Mouse (Mus musculus) testis, adult 2 months (tissue): ENCODE results near the gene Bcl10.

ENCODE experiments used
- CTCF ChIP-seq: fragments of 200-500 bp; IDR thresholded peaks from 2 replicates; pipeline ENCODE4 v1.5.1; 2012; ENCODE audit warnings: low read depth, mild to moderate bottlenecking, inconsistent platforms, low read length, moderate library complexity; ENCODE audit not compliant: control insufficient read depth, insufficient read depth, insufficient replicate concordance
- POLR2A ChIP-seq: fragments of 200-500 bp; IDR thresholded peaks from 2 replicates; pipeline ENCODE4 v1.6.1; 2012; ENCODE audit warnings: low read depth, mild to moderate bottlenecking, inconsistent platforms, low read length, moderate library complexity; ENCODE audit not compliant: control insufficient read depth

DNA sequence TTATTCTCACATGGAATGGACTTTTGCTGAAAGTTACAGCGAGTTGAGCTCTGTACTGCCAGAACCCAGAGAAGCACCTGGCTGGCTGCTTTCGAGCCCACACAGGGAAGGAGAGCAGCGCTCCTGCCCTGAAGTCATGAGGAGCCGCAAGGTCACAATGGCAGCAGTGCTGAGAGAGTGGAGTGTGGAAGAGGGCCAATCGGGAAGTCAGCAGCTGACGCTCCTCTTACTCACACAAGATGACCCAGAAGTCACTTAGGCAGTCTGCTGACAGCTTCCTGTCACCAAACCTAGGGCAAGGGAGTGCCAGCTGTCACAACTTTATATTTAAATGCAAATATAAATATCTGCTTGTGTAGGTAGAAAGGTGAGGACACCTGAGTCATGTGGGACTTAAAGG lies 9.3 kb upstream of the Bcl10 start:
- no peak for TF ChIP-seq CTCF
- no peak for TF ChIP-seq POLR2A
